Mouse (Mus musculus) megakaryocyte, adult 5-6 weeks (primary cell): ENCODE data around the gene Med27. TPM values are rescaled to one million over a fixed set of nuclear protein-coding genes. Genes with fewer than 3 reads are reported as not detected.

Experiments used
- ATAC-seq: 2 replicates; pipeline ENCODE4 v1.8.0; 2016; ENCODE audit warnings: mild to moderate bottlenecking, inconsistent platforms; ENCODE audit not compliant: poor library complexity, severe bottlenecking
- total RNA-seq, 2 experiments: library from RNA; stranded (forward) in 1 of 2; stranded (reverse) in 1 of 2; fragments of 153-499, 151-499 nt in 1 of 2; fragments of 221-1000, 200-1000 nt in 1 of 2; gene quantifications; 2 replicates each; pipeline versions ENCODE4 v1.2.3 to v1.2.4; 2015 to 2017

Gene Med27
- total RNA-seq, 2 experiments from 2014 or later = 17.8 to 34.2 TPM

GRCm38 (mm10) chr2:29391996-29392395 lies 45.4 kb downstream of the Med27 start:
- ATAC-seq = no peak

- no peak for ATAC-seq
Observed at GRCm38 (mm10) chr2:29400234-29400633, 53.6 kb downstream of the Med27 start.

GRCm38 (mm10) chr2:29400812-29401211 lies 54.2 kb downstream of the Med27 start:
- no peak for ATAC-seq

GRCm38 (mm10) chr2:29401868-29402267 lies 55.2 kb downstream of the Med27 start:
- no peak for ATAC-seq

GRCm38 (mm10) chr2:29402550-29403076 lies 56.0 kb downstream of the Med27 start:
- no peak for ATAC-seq

GRCm38 (mm10) chr2:29403799-29404530 lies 57.3 kb downstream of the Med27 start:
- no peak for ATAC-seq

GRCm38 (mm10) chr2:29404931-29405330 lies 58.3 kb downstream of the Med27 start:
- no peak for ATAC-seq

- ATAC-seq = no peak
Observed at GRCm38 (mm10) chr2:29405848-29406247, 59.2 kb downstream of the Med27 start.

- no peak for ATAC-seq
Observed at GRCm38 (mm10) chr2:29407350-29407749, 60.7 kb downstream of the Med27 start.

GRCm38 (mm10) chr2:29407764-29408163 lies 61.1 kb downstream of the Med27 start:
- no peak for ATAC-seq

GRCm38 (mm10) chr2:29410884-29411283 lies 64.3 kb downstream of the Med27 start:
- no peak for ATAC-seq

GRCm38 (mm10) chr2:29412458-29412857 lies 65.8 kb downstream of the Med27 start:
- ATAC-seq = no peak

GRCm38 (mm10) chr2:29413259-29413993 lies 66.8 kb downstream of the Med27 start:
- ATAC-seq = no peak

- no peak for ATAC-seq
Observed at GRCm38 (mm10) chr2:29414852-29415473, 68.3 kb downstream of the Med27 start.

- 0 out of 2 replicates have a peak, but pooled peaks have one; percentile 35 for ATAC-seq
Observed at GRCm38 (mm10) chr2:29418498-29418897, 71.9 kb downstream of the Med27 start.

- no peak for ATAC-seq
Observed at GRCm38 (mm10) chr2:29419434-29419833, 72.8 kb downstream of the Med27 start.

- no peak for ATAC-seq
Observed at GRCm38 (mm10) chr2:29419946-29420345, 73.3 kb downstream of the Med27 start.

GRCm38 (mm10) chr2:29422126-29422840 lies 75.7 kb downstream of the Med27 start:
- no peak for ATAC-seq

GRCm38 (mm10) chr2:29423059-29423458 lies 76.4 kb downstream of the Med27 start:
- no peak for ATAC-seq

- no peak for ATAC-seq
Observed at GRCm38 (mm10) chr2:29425386-29425785, 78.8 kb downstream of the Med27 start.

GRCm38 (mm10) chr2:29426684-29427083 lies 80.1 kb downstream of the Med27 start:
- no peak for ATAC-seq
